Mouse (Mus musculus) hindbrain, embryonic 15.5 days (tissue): ENCODE data around the gene Ubl3. TPM values are rescaled to one million over a fixed set of nuclear protein-coding genes. Genes with fewer than 3 reads are reported as not detected.

ENCODE experiments used
- ATAC-seq: fragments of 200-750 bp; cut with Nextera tagmentation; 2 replicates; pipeline ENCODE4 v1.8.0; 2017; ENCODE audit warnings: low read depth, moderate number of reproducible peaks, moderate TSS enrichment; ENCODE audit not compliant: low FRiP score
- H3K27ac ChIP-seq: fragments of 300-500 bp; sonication (generic); replicated peaks from 2 replicates; pipeline ENCODE4 v1.5.1; 2015; ENCODE audit warnings: mild to moderate bottlenecking, inconsistent platforms
- H3K27me3 ChIP-seq: fragments of 300-500 bp; sonication (generic); 2 replicates; pipeline ENCODE4 v1.6.1; 2015; ENCODE audit warnings: control low read depth, inconsistent platforms
- H3K36me3 ChIP-seq: fragments of 300-500 bp; sonication (generic); 2 replicates; pipeline ENCODE4 v1.6.1; 2015; ENCODE audit warnings: control low read depth, inconsistent platforms
- H3K4me1 ChIP-seq: fragments of 300-500 bp; sonication (generic); replicated peaks from 2 replicates; pipeline ENCODE4 v1.6.1; 2015; ENCODE audit warnings: control low read depth, inconsistent platforms
- H3K4me2 ChIP-seq: fragments of 300-500 bp; sonication (generic); 2 replicates; pipeline ENCODE4 v1.6.1; 2015; ENCODE audit warnings: moderate library complexity, mild to moderate bottlenecking, inconsistent platforms
- H3K4me3 ChIP-seq: fragments of 300-500 bp; sonication (generic); 2 replicates; pipeline ENCODE4 v1.5.1; 2015; ENCODE audit warnings: mild to moderate bottlenecking, inconsistent platforms
- H3K9ac ChIP-seq: fragments of 300-500 bp; sonication (generic); 2 replicates; pipeline ENCODE4 v1.6.1; 2015; ENCODE audit warnings: inconsistent platforms
- H3K9me3 ChIP-seq: fragments of 300-500 bp; sonication (generic); 2 replicates; pipeline ENCODE4 v1.6.1; 2016; ENCODE audit warnings: control low read depth, inconsistent platforms
- WGBS: fragments of 180-500 bp; shearing (Covaris S2); methylation state at CpG from one replicate; pipeline ENCODE4 v1.1.7; 2015; 5-methylcytosine and 5-hydroxymethylcytosine counted together
- polyA plus RNA-seq: library from polyadenylated mRNA; unstranded; fragments of >200 nt; fragmentation: Nextera tagmentation; extraction: Ambion mirVana; gene quantifications from 2 replicates; pipeline ENCODE4 v1.2.1, GENCODE M21; 2015

Ubl3 gene
- polyA plus RNA-seq, 1 experiment from 2014 or later = 101 TPM

GRCm38 (mm10) chr5:148510265-148510664 is 42.3 kb downstream of the Ubl3 start:
- H3K36me3 ChIP-seq = peaks cover 26% of the 10 kb centered on the region
- H3K4me2 ChIP-seq = no peak overlapping the region
- no peaks in the 10 kb centered on the region for H3K9me3 ChIP-seq
- H3K4me3 ChIP-seq = no peak overlapping the region
- 0 out of 2 replicates have a peak, but pooled peaks cover 3% of the 10 kb centered on the region for H3K4me1 ChIP-seq
- no peak overlapping the region for H3K27ac ChIP-seq
- no peaks in the 10 kb centered on the region for H3K27me3 ChIP-seq
- no peak overlapping the region for H3K9ac ChIP-seq
- 82% methylated on average over 2 of the region's 2 CpGs for WGBS
- ATAC-seq = no peak

- Histone ChIP-seq H3K4me1 (0 out of 2 replicates have a peak, but pooled peaks cover 3% of the 10 kb centered on the region), H3K9me3 (no peaks in the 10 kb centered on the region), H3K27ac (no peak overlapping the region), H3K4me2 (no peak overlapping the region), H3K4me3 (no peak overlapping the region), H3K9ac (no peak overlapping the region), H3K36me3 (peaks cover 28% of the 10 kb centered on the region), H3K27me3 (no peaks in the 10 kb centered on the region)
- no peak for ATAC-seq
- WGBS = 84% methylated on average over 7 of the region's 7 CpGs
These were observed 42.9 kb downstream of the Ubl3 start for GRCm38 (mm10) chr5:148509731-148510130.

GRCm38 (mm10) chr5:148508901-148509604 is 43.5 kb downstream of the Ubl3 start:
- 81% methylated on average over 11 of the region's 11 CpGs for WGBS
- Histone ChIP-seq H3K9me3 (no peaks in the 10 kb centered on the region), H3K27ac (no peak overlapping the region), H3K4me1 (0 out of 2 replicates have a peak, but pooled peaks cover 3% of the 10 kb centered on the region), H3K27me3 (no peaks in the 10 kb centered on the region), H3K4me2 (no peak overlapping the region), H3K4me3 (no peak overlapping the region), H3K9ac (no peak overlapping the region), H3K36me3 (peaks cover 28% of the 10 kb centered on the region)
- no peak for ATAC-seq

GRCm38 (mm10) chr5:148505381-148505780 is 47.2 kb downstream of the Ubl3 start:
- H3K9ac ChIP-seq = no peak overlapping the region
- WGBS = 89% methylated on average over 17 of the region's 17 CpGs
- H3K4me3 ChIP-seq = no peak overlapping the region
- no peak overlapping the region for H3K27ac ChIP-seq
- ATAC-seq = no peak
- no peaks in the 10 kb centered on the region for H3K9me3 ChIP-seq
- H3K4me2 ChIP-seq = no peak overlapping the region
- no peaks in the 10 kb centered on the region for H3K27me3 ChIP-seq
- H3K36me3 ChIP-seq = peaks cover 28% of the 10 kb centered on the region
- no peaks in the 10 kb centered on the region for H3K4me1 ChIP-seq

- Histone ChIP-seq H3K4me3 (no peak overlapping the region), H3K4me2 (no peak overlapping the region), H3K9me3 (no peaks in the 10 kb centered on the region), H3K36me3 (peaks cover 13% of the 10 kb centered on the region), H3K27ac (no peak overlapping the region), H3K9ac (no peak overlapping the region), H3K27me3 (no peaks in the 10 kb centered on the region), H3K4me1 (no peaks in the 10 kb centered on the region)
- no peak for ATAC-seq
- WGBS = 95% methylated on average over 6 of the region's 6 CpGs
These were observed 50.4 kb downstream of the Ubl3 start for GRCm38 (mm10) chr5:148502237-148502636.

DNA sequence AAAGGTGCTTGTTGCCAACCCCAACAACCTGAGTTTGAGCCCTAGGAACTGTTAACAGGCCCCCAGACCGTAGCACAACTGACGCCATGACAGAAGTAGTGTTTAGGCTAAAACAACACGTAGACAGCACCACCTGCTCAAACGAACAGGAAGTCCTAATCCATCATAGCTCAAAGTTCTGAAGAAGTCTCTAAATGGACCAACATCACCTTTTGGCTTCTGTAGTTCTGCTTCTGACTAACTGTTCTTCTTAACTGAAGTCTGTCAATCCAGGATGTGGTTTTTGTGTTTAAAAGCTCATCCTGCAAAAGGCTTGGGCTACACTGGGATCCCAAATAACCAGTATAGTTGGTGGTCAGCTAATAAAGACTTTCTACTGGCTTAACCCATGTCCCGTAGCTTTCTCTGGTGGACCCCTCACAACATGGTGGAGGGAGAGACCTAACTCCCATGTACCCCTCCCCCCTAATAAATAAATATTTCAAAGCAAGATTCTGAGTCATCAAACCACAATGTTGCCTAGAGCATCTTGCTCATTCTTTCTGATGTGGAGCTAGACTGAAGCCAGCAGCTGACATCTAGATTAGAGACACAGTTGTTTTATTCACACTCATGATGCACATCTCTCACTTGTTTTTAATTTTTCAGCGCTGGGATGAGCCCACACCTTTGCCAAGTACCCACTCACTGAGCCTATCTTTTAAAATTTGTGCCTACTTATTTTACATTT is 51.2 kb downstream of the Ubl3 start:
- no peak overlapping the region for H3K9ac ChIP-seq
- H3K9me3 ChIP-seq = no peaks in the 10 kb centered on the region
- H3K27ac ChIP-seq = no peak overlapping the region
- no peak overlapping the region for H3K4me2 ChIP-seq
- H3K4me3 ChIP-seq = no peak overlapping the region
- no peak for ATAC-seq
- 92% methylated on average over 6 of the region's 6 CpGs for WGBS
- no peaks in the 10 kb centered on the region for H3K27me3 ChIP-seq
- H3K36me3 ChIP-seq = peaks cover 12% of the 10 kb centered on the region
- no peaks in the 10 kb centered on the region for H3K4me1 ChIP-seq

DNA sequence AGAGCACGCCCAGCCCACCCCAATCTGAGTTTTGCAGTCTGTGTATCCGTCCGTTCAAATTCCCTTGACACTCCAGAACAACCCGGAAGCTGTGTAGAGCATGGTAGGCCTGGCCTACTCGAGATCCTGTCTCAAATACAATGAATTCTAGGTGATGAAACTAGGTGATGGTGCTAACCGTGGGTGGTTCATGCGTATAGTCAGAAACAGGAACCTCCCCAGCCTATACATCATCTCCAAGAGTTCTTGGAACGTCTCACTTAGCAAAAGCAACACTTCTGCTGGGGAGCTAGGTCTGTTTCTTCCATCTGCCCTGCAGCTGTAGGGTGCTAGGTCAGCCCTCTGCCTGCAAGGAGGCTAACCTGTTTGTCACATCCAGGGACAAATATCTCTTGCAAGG is 52.1 kb downstream of the Ubl3 start:
- Histone ChIP-seq H3K4me3 (no peak overlapping the region), H3K4me1 (no peaks in the 10 kb centered on the region), H3K9ac (no peak overlapping the region), H3K27me3 (no peaks in the 10 kb centered on the region), H3K36me3 (peaks cover 4% of the 10 kb centered on the region), H3K27ac (no peak overlapping the region), H3K9me3 (no peaks in the 10 kb centered on the region), H3K4me2 (no peak overlapping the region)
- ATAC-seq = no peak
- 91% methylated on average over 8 of the region's 8 CpGs for WGBS

DNA sequence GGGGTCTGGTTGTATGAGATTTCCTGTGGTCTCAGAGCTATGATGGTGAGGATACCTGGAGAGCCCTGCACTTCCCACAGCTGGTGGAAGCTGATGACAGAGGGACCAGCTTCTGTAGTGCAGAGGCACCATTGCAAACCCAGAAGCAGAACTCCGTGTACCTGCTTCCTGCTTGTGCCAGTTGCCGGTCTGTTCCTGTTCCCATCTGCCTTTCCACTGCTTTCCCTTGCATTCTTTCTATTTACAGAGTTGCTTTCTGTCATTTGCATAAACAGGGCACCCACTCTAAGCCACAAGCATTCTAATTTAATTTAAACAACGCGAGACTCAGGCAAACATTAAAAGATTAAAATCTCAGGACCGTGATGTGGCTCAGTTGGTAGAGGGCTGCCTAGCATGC is 53.0 kb downstream of the Ubl3 start:
- no peak for ATAC-seq
- Histone ChIP-seq H3K36me3 (no peaks in the 10 kb centered on the region; the same call in 1 of the 2 replicates), H3K27ac (no peak overlapping the region), H3K4me1 (no peaks in the 10 kb centered on the region), H3K4me2 (no peak overlapping the region), H3K9ac (no peak overlapping the region), H3K4me3 (no peak overlapping the region), H3K27me3 (no peaks in the 10 kb centered on the region), H3K9me3 (no peaks in the 10 kb centered on the region)
- 77% methylated on average over 5 of the region's 5 CpGs for WGBS

DNA sequence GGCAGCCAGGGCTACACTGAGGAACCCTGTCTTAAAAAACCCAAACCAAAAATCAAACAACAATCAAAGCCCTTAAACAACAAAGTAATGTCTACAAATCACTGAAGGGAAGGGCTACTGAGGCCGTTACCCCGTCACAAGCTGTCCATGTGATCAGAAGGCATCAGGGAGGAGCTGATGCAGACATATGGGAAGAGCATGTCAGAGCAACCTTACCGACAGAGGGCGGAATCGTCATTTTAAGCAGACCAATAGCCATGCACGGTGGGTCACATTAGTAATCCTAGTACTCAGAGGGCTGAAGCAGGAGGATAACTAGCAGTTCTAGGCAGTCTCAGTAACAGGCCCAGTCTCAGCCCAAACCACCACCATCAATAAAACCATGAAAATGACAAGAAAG is 56.6 kb downstream of the Ubl3 start:
- H3K4me2 ChIP-seq = no peak overlapping the region
- no peaks in the 10 kb centered on the region; the same call in 1 of the 2 replicates for H3K36me3 ChIP-seq
- no peaks in the 10 kb centered on the region for H3K27me3 ChIP-seq
- no peak overlapping the region for H3K4me3 ChIP-seq
- no peaks in the 10 kb centered on the region for H3K9me3 ChIP-seq
- peaks cover 1% of the 10 kb centered on the region; the same call in 1 of the 2 replicates for H3K4me1 ChIP-seq
- H3K9ac ChIP-seq = no peak overlapping the region
- ATAC-seq = no peak
- WGBS = 91% methylated on average over 6 of the region's 6 CpGs
- H3K27ac ChIP-seq = no peak overlapping the region

GRCm38 (mm10) chr5:148495173-148495572 is 57.4 kb downstream of the Ubl3 start:
- peaks cover 8% of the 10 kb centered on the region for H3K4me1 ChIP-seq
- H3K27me3 ChIP-seq = no peaks in the 10 kb centered on the region
- H3K4me2 ChIP-seq = no peak overlapping the region
- no peaks in the 10 kb centered on the region; the same call in 1 of the 2 replicates for H3K36me3 ChIP-seq
- no peaks in the 10 kb centered on the region for H3K9me3 ChIP-seq
- ATAC-seq = no peak
- H3K9ac ChIP-seq = no peak overlapping the region
- 60% methylated on average over 10 of the region's 10 CpGs for WGBS
- H3K27ac ChIP-seq = no peak overlapping the region
- H3K4me3 ChIP-seq = no peak overlapping the region

DNA sequence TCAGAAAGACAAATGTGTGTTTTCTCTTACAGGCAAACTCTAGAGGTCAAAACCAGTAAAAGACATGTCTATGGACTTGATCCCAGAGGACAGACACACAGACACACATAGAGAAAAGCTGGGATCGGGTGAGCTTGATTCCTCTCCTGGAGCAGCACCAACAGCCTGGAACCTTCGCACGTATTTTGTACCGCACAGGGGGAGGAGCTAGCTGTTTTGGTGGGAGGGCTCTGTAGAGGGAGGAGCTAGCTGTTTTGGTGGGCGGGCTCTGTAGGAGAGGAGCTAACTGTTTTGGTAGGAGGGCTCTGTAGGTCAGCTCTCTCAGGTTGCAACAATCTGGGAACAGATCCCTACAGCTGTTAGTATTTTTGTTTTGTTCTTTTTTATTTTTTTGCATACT is 58.3 kb downstream of the Ubl3 start:
- Histone ChIP-seq H3K9ac (no peak overlapping the region), H3K27ac (no peak overlapping the region), H3K36me3 (no peaks in the 10 kb centered on the region; the same call in 1 of the 2 replicates), H3K27me3 (no peaks in the 10 kb centered on the region), H3K4me2 (no peak overlapping the region), H3K9me3 (no peaks in the 10 kb centered on the region), H3K4me1 (peaks cover 16% of the 10 kb centered on the region), H3K4me3 (no peak overlapping the region)
- WGBS = 100% methylated on average over 5 of the region's 5 CpGs
- ATAC-seq = no peak

DNA sequence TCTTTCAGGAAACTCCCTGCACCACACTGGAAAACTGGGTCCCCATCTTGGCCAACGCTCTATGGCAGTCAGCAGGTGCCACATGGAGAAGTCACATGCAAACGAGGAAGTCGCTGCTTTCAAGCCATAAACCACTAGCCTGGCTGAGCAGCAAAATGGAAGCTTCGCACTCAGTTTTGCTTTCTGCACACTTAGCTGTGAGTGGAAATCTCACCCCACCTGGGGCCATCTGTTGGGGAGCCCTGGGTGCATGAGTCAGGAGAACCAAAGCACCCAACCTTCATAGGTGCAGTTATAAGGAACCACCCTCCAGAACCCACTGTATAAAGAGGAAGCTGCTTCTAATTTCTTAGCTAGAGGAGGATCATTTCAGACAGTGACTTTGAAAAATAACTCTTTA is 59.6 kb downstream of the Ubl3 start:
- Histone ChIP-seq H3K4me2 (no peak overlapping the region), H3K9me3 (no peaks in the 10 kb centered on the region), H3K4me3 (no peak overlapping the region), H3K36me3 (no peaks in the 10 kb centered on the region; the same call in 1 of the 2 replicates), H3K27ac (no peak overlapping the region), H3K9ac (no peak overlapping the region), H3K4me1 (peaks cover 23% of the 10 kb centered on the region), H3K27me3 (no peaks in the 10 kb centered on the region)
- 94% methylated on average over 4 of the region's 4 CpGs for WGBS
- ATAC-seq = no peak
